Mouse (Mus musculus): ENCODE measurements at regions not wholly inside any gene's neighbourhood (a gene's known extent, or its start where the extent isn't known, plus 50 kb on each side); places are given as distances from the start of the nearest gene placed in this dataset.
"Not testable (repeated sequence)": the region's sequence is repeated elsewhere in the genome, so short reads cannot be mapped to it uniquely, and the experiment has no call there.

GRCm38 (mm10) chr12:22745556-22745955, 1034.5 kb downstream of the Gm10330 start:
- DNase-seq (ENCODE audit: low spot score in 2 of 2) = peak; percentile 0 to 2
- intact Hi-C loops (cut with DNase I) = not testable (repeated sequence)

DNA sequence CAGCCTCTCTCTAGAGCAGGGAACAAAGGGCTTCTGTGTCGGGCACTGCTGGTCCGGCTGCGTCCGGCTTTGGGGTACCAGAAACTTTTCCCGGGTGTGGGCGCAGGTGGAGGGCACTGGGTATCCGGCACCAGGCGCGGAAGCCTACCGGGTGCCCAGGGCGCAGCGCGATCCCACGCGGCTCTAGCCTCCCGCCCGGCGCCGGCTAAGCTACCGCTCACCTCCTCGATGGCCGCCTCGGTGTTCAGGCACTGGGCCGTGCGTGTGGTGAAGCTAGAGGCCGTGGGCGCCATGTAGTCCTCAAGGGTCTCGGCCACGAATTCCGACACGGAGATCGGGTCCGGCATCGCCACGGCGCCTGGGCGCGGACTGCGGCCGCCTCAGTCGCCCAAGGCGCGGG, 1035.0 kb downstream of the Gm10330 start:
- DNase-seq (ENCODE audit: low spot score in 2 of 2); intact Hi-C loops (cut with DNase I): not testable (repeated sequence)

Data from left cerebral cortex, postnatal 14 days (tissue).